Mouse (Mus musculus): Measurements from ENCODE around the gene Pnpla6. TPM values are rescaled to one million over a fixed set of nuclear protein-coding genes. Genes with fewer than 3 reads are reported as not detected.
A peak's percentile ranks its signal among the peaks of the same experiment; 100 is the strongest.

Gene Pnpla6
- 10 to 100 TPM; 24.2 to 39.3 TPM for total RNA-seq (2021)
- long read RNA-seq, experiment 1, full-length matches to known transcripts, result 1 of 25 reads
- long read RNA-seq, experiment 1, partial matches to known transcripts, result 15 of 25 reads
- long read RNA-seq, experiment 1, other reads (novel, unspliced or antisense), result 9 of 25 reads
- long read RNA-seq, experiment 2, full-length matches to known transcripts, result 1 of 21 reads
- long read RNA-seq, experiment 2, partial matches to known transcripts, result 12 of 21 reads
- long read RNA-seq, experiment 2, other reads (novel, unspliced or antisense), result 8 of 21 reads

- DNase-seq, result peak; percentile 94
Measured at GRCm38 (mm10) chr8:3515260-3515671, at the start of gene Pnpla6. Gene Pnpla6, plus strand, starts transcription at chr8:3515384.

- peak; percentile 100 for DNase-seq
Measured at GRCm38 (mm10) chr8:3467006-3467885, 47.9 kb upstream of the Pnpla6 start, which contains the start of gene Pex11g. Gene Pex11g, minus strand, starts transcription at chr8:3467680.

GRCm38 (mm10) chr8:3467886-3468545, 47.2 kb upstream of the Pnpla6 start:
- no peak for DNase-seq

- no peak for DNase-seq
Measured at GRCm38 (mm10) chr8:3468838-3469237, 46.3 kb upstream of the Pnpla6 start.

GRCm38 (mm10) chr8:3470562-3470961, 44.6 kb upstream of the Pnpla6 start, which contains the start of gene Tex45:
Gene Tex45, plus strand, starts transcription at chr8:3470862.
- DNase-seq, result no peak

GRCm38 (mm10) chr8:3475715-3476429, 39.3 kb upstream of the Pnpla6 start:
- no peak for DNase-seq

- no peak for DNase-seq
Measured at GRCm38 (mm10) chr8:3480221-3480785, 34.9 kb upstream of the Pnpla6 start.

GRCm38 (mm10) chr8:3481605-3482004, 33.6 kb upstream of the Pnpla6 start:
- DNase-seq, result no peak

- DNase-seq, result no peak
Measured at GRCm38 (mm10) chr8:3482240-3482740, 32.9 kb upstream of the Pnpla6 start.

GRCm38 (mm10) chr8:3483546-3483945, 31.6 kb upstream of the Pnpla6 start:
- DNase-seq, result no peak

- DNase-seq, result no peak
Measured at GRCm38 (mm10) chr8:3485192-3485591, 30.0 kb upstream of the Pnpla6 start.

GRCm38 (mm10) chr8:3492901-3493844, 22.0 kb upstream of the Pnpla6 start, which contains the start of gene Zfp358:
Gene Zfp358, plus strand, starts transcription at chr8:3493138.
- DNase-seq, result peak; percentile 84

GRCm38 (mm10) chr8:3493845-3494208, 21.4 kb upstream of the Pnpla6 start:
- DNase-seq, result no peak

GRCm38 (mm10) chr8:3495578-3496427, 19.4 kb upstream of the Pnpla6 start:
- no peak for DNase-seq

GRCm38 (mm10) chr8:3496428-3496748, 18.8 kb upstream of the Pnpla6 start:
- no peak for DNase-seq

GRCm38 (mm10) chr8:3498583-3498982, 16.6 kb upstream of the Pnpla6 start:
- no peak for DNase-seq

- DNase-seq, result no peak
Measured at GRCm38 (mm10) chr8:3499751-3500150, 15.4 kb upstream of the Pnpla6 start.

GRCm38 (mm10) chr8:3500235-3501090, 14.7 kb upstream of the Pnpla6 start, which contains the start of gene Mcoln1:
Gene Mcoln1, plus strand, starts transcription at chr8:3500457.
- DNase-seq, result peak; percentile 99

Measured in adrenal gland, postnatal 10 days (tissue).